In the genomic region with DNA sequence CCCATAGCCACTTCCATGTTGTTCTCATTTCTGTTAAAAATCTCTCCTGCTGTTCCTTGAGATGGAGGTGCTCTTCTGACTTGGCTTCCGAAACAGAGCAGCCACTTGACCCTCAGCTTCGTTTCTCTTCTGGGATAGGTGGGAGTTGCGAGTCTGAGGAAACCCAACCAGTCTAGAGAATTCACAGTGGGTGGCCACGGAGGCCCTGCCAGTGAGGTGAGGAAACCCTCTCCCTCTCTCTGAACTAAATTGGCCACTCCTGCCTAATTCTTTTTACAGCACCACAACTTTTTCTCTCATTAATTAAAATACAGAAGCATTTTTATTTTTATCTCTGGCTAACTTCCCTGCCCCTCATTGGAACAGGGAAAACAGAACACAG, we compare ENCODE assay signal across 11 mouse cellular contexts.
DNase-seq lines count a peak whose midpoint lies in the region; ATAC-seq lines count a peak whose summit lies in the region.
"Had no signal": no experiment of that assay in that cellular context is flagged by ENCODE, and none has a peak within 500 bp of the region (broad histone marks: within the 10 kb centered on the region; RNA-seq: fewer than 3 reads in every experiment).

No protein-coding gene starts in this region.

- H3K9me3 ChIP-seq in lung, embryonic 15.5 days = no peaks in the 10 kb centered on the region
- no peaks in the 10 kb centered on the region for H3K9me3 ChIP-seq in forebrain, embryonic 16.5 days (ENCODE audit: control insufficient read depth, low read length)
- H3K9me3 ChIP-seq in midbrain, embryonic 10.5 days (replicated peaks) = no peaks in the 10 kb centered on the region
- H3K9me3 ChIP-seq in neural tube, embryonic 15.5 days (replicated peaks) = no peaks in the 10 kb centered on the region

- no peak overlapping the region for H3K9ac ChIP-seq in lung, embryonic 15.5 days
- no peak overlapping the region for H3K9ac ChIP-seq in forebrain, embryonic 16.5 days (replicated peaks; ENCODE audit: low read depth, low read length)
- H3K9ac ChIP-seq in neural tube, embryonic 15.5 days (replicated peaks) = no peak overlapping the region

- no peak overlapping the region for H3K4me3 ChIP-seq in lung, embryonic 15.5 days
- peak overlapping the region; percentile 55 for H3K4me3 ChIP-seq in forebrain, embryonic 16.5 days (replicated peaks; ENCODE audit: low read length)
- H3K4me3 ChIP-seq in midbrain, embryonic 10.5 days = peak overlapping the region; percentile 65; the same call in 1 of the 2 replicates
- peak overlapping the region; percentile 53 for H3K4me3 ChIP-seq in neural tube, embryonic 15.5 days (replicated peaks)
- H3K4me3 ChIP-seq: erythroblast, embryonic 14.5 days; gastrocnemius, adult 2 months had no signal

- 23% methylated on average over 4 of the region's 4 CpGs for WGBS in lung, embryonic 15.5 days
- WGBS in forebrain, embryonic 16.5 days = 44% methylated on average over 4 of the region's 4 CpGs
- 47% methylated on average over 4 of the region's 4 CpGs for WGBS in midbrain, embryonic 10.5 days
- 45% methylated on average over 4 of the region's 4 CpGs for WGBS in neural tube, embryonic 15.5 days

- no peak for ATAC-seq in lung, embryonic 15.5 days (ENCODE audit: borderline replicate concordance, extremely low read depth, low FRiP score, low TSS enrichment)
- ATAC-seq in forebrain, embryonic 16.5 days = no peak
- ATAC-seq in neural tube, embryonic 15.5 days (ENCODE audit: low FRiP score) = no peak
- no peak for ATAC-seq in megakaryocyte progenitor cell, adult 5-6 weeks (replicated peaks; ENCODE audit: poor library complexity)

- no peak for DNase-seq in lung, postnatal 36 days
- no peak for DNase-seq in midbrain, embryonic 10.5 days (ENCODE audit: low spot score)
- no peak for DNase-seq in kidney, adult 18-20 months
- DNase-seq in heart, postnatal 36 days = no peak
- DNase-seq: kidney, adult 2 months had no signal

- intact Hi-C loops in heart, postnatal 36 days (cut with DNase I) = no loop called here

- H3K4me2 ChIP-seq in lung, embryonic 15.5 days = peak overlapping the region; percentile 57
- peak overlapping the region; percentile 78 for H3K4me2 ChIP-seq in forebrain, embryonic 16.5 days (ENCODE audit: low read length)
- H3K4me2 ChIP-seq in neural tube, embryonic 15.5 days = peak overlapping the region; percentile 87

- peaks cover 45% of the 10 kb centered on the region for H3K27me3 ChIP-seq in lung, embryonic 15.5 days
- peaks cover 16% of the 10 kb centered on the region for H3K27me3 ChIP-seq in forebrain, embryonic 16.5 days (replicated peaks; ENCODE audit: control insufficient read depth, insufficient read depth, low read length)
- H3K27me3 ChIP-seq in midbrain, embryonic 10.5 days (ENCODE audit: low read depth, poor library complexity, severe bottlenecking) = peaks cover 47% of the 10 kb centered on the region
- peaks cover 11% of the 10 kb centered on the region; the same call in 1 of the 2 replicates for H3K27me3 ChIP-seq in neural tube, embryonic 15.5 days (replicated peaks)

- no peak overlapping the region for H3K27ac ChIP-seq in lung, embryonic 15.5 days
- H3K27ac ChIP-seq in forebrain, embryonic 16.5 days (ENCODE audit: low read length) = no peak overlapping the region
- no peak overlapping the region for H3K27ac ChIP-seq in midbrain, embryonic 10.5 days (replicated peaks)
- H3K27ac ChIP-seq in neural tube, embryonic 15.5 days (replicated peaks) = peak overlapping the region; percentile 77; the same call in 1 of the 2 replicates
- H3K27ac ChIP-seq: gastrocnemius, adult 2 months had no signal

- no peaks in the 10 kb centered on the region for H3K36me3 ChIP-seq in lung, embryonic 15.5 days
- H3K36me3 ChIP-seq in forebrain, embryonic 16.5 days (ENCODE audit: control insufficient read depth, insufficient read depth) = no peaks in the 10 kb centered on the region
- no peaks in the 10 kb centered on the region for H3K36me3 ChIP-seq in midbrain, embryonic 10.5 days
- H3K36me3 ChIP-seq in neural tube, embryonic 15.5 days = no peaks in the 10 kb centered on the region

- H3K4me1 ChIP-seq in lung, embryonic 15.5 days = peaks cover 10% of the 10 kb centered on the region; the same call in 1 of the 2 replicates
- H3K4me1 ChIP-seq in forebrain, embryonic 16.5 days (replicated peaks; ENCODE audit: control insufficient read depth, insufficient read depth, low read length) = peaks cover 12% of the 10 kb centered on the region
- peaks cover 22% of the 10 kb centered on the region for H3K4me1 ChIP-seq in midbrain, embryonic 10.5 days
- peaks cover 19% of the 10 kb centered on the region for H3K4me1 ChIP-seq in neural tube, embryonic 15.5 days
